Mouse (Mus musculus) NIH3T3 (cell line): ENCODE measurements around the gene Clstn2.
A peak's percentile ranks its signal among the peaks of the same experiment; 100 is the strongest.

ENCODE experiments used
- DNase-seq: peaks from one replicate; pipeline ENCODE4 v3.0.0-alpha.2; 2012; ENCODE audit warnings: low read depth

Clstn2 gene

DNA sequence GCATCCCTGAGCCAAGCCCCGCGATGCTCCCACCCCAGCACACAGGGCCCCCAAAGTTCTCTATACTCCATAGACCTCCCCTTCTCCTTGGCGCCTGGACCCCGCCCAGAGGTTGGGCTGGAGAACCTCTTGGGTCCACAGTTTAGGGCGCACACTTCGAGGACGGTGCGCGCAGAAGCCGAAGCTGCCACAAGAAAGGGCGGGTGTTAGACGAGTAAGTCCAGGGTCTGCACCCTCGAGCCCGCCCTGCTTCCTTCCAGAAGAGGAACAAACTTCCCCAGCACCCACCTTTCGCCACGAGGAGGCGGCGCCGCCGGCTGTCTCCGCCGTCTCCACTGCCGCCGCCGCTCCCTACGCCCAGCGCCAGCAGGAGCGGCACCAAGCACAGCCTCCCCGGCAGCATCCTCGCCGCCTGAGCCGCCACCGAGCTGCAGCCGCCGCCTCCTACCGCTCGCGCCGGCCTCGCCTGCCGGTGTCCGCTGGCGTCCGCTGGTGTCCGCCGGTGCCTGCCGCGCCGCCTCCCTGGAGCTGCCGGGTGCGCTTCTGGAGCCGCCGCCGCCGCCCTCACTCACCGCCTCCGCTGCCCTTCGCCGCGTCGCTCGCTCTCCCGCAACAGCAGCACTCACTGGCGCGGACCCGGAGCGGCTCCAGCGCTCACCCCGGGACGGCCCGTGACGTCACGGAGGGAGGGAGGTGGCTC lies at the start of gene Clstn2:
Clstn2 (minus strand) TSS at position 609 of the 700 bp plus-strand sequence.
- DNase-seq = no peak

DNA sequence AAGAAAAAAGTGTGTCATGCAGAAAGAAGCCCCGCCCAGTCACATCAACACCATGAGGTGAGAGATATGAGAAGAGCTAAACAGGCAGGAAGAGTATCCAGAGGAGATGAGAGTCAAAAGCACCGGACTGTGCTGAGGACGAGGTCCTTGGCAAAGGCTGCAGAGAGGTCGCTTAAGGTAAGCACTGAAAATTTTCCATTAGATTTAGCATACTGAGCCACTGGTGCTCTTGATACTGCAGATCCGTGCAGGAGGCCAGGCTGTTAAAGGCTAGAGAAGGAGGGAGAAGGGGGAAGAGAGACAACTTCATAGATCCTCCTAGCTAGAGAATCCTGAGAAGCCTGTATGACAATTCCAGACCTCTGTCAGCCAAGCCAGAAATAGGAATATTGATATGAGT lies 34.8 kb upstream of the Clstn2 start:
- no peak for DNase-seq

DNA sequence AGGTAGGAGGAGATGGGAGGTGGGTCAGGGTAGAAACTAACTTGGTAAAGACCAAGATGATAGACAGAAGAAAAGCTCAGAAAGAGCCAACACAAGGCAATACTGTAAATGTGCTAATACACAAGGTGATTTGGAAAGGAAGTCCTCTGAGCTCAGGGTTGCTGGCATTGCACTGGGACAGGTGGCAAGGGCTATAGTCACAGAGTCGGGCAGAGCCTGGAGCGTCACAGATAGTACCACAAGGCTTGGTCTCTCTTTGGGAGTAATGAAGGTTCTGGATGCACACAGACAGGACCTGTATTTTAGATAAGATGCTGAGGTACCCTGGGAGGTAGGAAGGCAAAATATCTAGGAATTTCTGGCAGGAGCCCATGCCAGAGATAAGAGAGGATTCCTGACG lies 28.7 kb upstream of the Clstn2 start:
- no peak for DNase-seq

DNA sequence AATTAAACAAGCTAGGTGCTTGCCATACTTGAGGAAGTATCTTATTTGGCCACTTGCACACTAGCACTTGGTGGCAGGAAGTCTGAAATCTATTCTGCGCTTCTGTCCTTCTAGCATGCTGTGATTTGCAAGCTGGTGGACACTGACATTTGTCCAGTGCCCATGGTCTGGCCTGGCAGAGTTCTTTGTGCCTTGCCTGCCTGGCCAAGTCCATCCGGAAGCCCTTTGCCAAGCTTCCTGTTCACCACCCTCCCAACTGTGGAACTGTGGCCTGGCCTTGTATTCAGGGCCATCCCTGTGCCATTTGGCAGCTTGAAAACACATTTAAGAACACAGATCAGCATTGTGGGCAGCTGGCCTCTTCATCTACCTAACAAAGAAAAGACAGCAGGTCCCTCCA lies 24.3 kb upstream of the Clstn2 start:
- DNase-seq = no peak

DNA sequence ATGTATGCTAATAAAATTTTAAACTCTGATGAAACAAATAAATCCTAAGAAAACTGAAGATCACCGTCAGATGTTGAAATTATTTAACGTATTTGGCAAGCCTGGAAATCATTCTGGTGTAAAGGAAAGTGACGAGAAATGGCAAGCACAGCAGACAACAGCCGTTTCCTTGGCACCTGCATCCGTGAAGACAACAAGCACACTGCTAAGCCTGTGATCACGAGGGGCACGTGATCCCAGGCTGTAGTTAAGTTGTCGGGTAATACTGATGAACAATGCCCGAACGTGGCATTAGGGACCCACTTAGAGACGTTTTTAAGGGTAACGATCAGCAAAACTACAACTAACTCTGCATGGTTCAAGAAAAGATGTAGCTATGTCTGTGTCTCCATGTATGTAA lies 18.4 kb upstream of the Clstn2 start:
- DNase-seq = no peak

DNA sequence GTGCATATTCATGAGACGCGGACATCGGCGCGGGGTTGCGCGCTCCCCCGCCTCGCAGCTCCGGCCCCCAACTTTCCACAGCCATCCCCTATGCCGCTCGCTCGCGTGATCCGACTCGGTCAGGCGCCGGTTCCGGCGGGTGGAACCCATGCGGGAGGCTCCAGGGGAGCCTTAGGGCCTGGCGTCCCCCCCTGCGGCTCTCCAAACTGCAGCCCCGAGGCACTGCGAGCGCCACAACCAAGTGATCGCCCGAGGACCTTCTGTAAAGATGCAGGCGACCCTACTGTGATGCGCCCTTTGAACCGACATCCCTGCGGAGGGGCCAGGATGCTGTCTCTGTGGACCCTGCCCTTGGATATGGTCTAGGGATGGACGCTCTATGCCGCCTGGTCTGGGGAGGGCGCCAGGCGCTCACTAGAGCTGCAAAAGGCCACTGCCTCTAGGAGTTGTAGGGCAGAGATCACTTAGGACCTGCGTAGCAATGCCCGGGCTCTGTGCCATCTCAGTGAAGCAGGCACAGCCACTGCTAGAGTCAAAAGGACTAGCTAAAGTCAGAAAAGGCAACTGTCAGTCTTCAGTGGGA lies 383 bp upstream of the Clstn2 start:
- DNase-seq = no peak

DNA sequence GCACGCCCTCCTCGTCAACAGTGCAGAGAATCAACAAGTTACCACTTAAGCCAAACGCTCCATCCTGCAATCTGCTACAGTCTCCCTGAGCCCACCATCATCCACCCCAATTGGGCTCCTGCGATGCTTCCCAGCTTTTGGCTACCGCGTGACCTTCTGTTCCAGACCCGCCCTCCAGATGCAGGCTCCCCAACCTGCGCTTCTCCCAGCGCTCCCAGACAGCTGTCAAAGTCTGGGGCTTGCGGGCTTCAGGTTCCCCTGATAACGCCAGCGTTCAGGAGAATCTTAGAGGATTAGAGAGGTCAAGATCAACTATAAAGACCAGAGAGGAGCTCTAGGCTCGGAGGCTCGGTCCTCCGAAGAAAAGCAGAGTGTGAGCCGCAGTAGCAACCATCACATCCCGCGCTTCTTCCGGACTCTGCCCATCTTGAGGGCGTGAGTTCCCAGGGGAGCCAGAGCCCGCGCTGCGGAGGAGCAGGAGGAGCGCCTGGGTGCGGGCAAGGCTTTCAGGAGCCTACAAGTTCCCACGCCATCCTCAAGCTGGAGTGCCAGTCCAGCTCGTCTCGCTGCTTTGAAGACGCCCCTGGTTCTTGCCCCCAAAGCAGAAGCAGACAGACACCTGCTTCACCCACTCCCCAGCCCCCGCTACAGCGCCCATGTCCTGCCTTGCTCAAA lies 946 bp downstream of the Clstn2 start:
- DNase-seq = no peak

DNA sequence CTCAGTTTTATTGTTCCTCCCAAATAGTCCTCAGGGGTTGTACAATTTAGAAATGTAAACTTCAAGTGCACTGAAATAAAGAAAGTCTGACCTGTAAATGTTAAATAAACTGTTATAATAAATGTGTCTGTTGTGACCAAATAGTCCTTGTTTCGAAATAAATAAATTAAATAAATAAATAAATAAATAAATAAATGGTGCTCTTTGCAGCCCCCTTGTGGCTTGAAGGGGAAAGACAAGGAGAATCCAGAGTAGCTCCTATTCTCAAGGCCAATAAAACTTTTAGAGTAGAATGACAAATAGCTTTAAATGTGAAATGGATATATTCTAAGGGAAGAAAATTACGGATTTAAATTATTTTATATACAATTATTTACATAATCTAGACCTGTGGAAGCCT lies 2.3 kb downstream of the Clstn2 start:
- DNase-seq = no peak

DNA sequence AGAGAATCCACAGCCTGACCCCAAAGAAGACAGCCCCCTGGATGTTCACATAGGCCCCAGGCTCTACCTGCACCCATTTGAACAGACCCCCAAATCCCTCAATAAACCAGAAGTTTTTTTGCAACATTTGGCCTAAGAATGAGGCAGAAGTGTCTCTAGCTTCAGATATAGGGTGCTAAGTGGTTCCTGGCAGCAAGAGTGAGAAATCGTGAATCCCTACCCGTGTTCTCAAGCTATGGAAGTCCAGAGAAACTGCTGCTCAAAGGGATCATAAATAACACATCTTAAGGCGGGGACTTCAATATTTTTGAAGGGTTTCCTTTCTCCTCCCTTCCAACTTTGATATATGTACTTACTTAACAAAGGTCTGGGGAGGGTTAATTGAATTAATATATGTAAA lies 7.4 kb downstream of the Clstn2 start:
- no peak for DNase-seq

DNA sequence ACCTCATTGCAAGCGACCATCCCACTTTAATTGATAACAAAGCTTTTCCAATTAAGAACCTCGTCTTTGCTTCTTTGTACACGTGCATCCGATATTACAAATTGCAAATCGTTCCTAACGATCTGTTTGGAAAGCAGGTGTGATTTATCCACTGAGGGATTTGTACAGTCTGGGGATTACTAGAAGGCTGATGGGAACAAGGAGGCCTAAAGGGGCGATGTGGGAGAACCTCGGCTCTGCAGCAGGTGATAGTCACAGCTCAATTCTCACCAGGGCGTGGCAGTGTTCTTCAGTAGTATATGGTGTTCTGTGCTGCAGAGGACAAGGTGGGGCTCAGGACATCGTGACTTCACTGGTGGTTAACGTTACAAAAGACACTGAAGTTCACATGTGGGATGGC lies 9.9 kb downstream of the Clstn2 start:
- no peak for DNase-seq

DNA sequence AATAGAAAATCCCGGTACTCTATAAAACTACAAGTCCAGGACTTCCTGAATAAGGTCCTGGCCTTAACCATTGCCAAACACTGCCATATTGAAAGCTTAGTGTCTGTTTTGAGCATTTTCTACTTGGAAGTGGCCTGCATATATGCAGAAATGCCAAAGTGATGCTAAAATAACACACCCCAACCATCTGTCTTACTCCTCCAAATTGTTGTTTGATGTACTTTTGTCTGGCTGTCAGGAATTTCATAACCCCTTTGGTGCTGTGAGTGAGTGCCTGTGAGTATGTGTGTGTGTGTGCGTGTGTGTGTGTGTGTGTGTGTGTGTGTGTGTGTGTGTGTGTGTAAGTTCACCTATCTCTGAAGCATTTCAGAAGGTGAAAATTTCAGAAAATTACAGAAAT lies 13.1 kb downstream of the Clstn2 start:
- DNase-seq = no peak

DNA sequence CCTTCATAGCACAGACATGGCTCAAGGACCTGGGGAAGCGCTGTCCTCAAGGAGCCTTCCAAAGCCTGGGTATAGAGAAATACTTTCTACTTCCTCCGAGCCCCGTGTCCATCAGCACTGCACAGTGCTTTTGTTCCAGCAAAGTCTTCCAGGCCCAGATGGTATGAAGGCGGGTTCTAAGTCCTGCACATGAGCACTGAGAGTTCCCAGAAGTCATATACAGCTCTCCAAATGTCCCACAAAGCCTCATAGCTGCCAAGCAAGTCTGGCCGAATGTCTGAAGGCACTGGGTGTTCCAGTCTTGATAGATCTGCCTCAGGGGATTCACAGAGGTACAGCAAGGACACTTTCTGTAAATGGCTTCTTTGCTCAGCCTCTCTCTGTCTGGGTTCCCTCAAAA lies 14.3 kb downstream of the Clstn2 start:
- DNase-seq = no peak

DNA sequence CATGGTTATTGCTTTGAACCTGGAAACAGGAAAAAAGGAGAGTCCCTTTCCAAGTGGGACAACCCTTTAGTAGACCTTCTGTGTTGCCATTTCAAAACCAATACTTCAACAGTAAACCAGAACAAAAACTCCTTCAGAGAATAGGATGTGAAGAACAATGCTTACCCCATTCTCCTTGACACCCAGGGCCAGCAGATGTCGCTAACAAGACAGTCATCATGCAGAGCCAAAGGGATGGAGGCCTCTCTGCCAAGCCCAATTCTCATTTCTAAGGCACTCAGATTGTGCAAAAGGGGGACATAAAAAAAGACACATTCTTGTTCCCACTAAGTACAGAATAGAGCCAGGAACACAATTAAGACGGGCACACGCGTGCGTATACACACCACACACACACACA lies 16.4 kb downstream of the Clstn2 start:
- no peak for DNase-seq

DNA sequence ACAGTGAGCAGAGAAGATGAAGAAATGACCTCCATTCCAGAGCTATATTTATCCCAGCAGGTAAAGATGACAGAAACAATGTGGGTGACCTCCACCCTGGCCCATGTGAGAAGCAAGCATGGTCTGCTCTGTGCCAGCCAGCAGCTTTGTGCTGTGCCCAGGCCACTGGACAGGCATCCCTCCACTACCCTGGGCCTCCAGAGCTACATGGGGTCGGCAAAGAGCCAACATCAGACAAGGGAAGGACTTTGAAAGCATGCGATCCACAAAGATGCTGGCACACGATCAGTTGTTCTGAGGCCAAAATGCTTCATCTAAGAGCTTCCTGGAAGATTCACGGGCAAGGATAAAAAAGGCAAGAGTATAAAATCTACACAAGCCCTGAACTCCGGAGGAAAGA lies 36.6 kb downstream of the Clstn2 start:
- DNase-seq = peak; percentile 2

DNA sequence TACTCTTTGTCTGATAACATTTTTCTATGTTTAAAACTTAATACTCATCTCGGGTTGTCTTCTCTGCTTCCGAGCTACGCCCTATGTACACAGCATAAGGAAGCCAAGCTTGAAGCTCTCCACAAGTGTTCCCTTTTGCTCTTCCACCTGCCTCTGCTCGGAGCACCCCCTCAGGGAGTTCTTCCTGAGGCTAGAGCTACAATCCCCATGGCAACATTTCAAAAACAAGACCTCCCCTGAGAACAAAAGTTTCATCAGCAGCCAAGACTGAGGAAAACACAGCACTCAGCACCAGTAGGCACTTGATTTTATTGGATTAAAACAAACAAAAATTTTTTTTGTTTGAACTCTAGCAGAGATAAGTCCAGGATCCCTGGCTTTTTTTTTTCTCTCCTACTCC lies 37.3 kb downstream of the Clstn2 start:
- DNase-seq = no peak

DNA sequence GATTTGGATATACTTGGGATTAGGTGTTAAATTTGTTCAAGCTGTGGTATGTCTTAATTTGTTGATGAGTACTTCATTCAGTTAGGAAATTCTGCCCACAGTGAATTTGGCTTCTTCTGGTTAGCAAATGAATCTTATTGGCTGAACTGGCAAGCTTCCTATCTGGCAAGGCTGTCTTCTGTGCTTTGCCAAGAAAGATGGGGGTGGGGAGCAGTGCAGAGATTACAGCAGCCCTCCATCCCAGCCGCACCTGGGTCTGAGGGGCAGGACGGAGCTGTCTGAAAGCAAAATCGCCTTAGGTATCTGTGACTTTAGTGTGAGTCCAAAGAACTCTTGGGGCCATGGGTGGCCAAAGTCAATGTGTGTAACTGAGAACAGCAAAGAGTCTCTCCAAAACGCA lies 40.9 kb downstream of the Clstn2 start:
- DNase-seq = no peak

DNA sequence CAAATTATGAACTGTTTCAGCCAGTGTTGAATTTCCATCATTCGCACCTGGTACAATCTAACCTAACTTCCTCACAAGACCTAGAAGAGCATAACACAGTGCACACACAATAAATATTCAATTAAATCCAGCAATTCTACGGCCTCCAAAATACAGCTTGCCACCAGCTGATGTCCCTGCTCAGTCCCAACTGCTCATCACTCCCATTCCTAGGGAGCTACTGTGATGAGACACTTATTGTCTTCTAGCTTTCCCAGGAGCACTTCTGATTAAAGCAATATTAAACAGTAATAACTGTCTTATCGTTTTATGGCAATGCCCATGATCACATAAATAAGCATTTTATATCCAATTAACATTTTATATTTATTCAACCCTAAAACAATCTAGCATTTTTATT lies 55.6 kb downstream of the Clstn2 start:
- no peak for DNase-seq

DNA sequence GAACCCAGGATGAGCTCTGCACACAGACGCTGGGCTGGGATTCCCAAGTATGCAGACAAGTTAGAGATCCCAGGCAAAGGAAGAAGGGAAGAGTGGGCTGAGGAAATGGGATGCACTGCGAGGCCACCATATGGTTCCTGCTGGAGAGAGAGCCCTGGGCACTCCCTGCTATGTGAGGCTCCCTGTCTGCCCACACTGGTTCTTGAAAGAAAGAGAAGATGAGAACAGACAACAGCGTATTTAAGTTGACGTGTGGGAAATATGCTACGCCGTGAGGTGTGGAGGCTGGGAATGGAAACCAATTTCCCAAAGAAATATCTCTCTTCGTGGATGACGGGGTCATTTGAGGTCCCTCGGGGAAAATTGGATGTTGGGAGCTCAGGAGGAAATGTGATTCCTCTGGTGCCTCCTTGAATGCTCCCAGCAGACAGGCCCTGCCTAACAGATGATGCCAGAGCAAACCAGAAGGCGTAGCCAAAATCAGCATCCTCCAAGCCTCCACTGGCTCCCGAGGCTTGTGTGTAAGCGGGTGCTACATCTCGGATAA lies 58.1 kb downstream of the Clstn2 start:
- no peak for DNase-seq

DNA sequence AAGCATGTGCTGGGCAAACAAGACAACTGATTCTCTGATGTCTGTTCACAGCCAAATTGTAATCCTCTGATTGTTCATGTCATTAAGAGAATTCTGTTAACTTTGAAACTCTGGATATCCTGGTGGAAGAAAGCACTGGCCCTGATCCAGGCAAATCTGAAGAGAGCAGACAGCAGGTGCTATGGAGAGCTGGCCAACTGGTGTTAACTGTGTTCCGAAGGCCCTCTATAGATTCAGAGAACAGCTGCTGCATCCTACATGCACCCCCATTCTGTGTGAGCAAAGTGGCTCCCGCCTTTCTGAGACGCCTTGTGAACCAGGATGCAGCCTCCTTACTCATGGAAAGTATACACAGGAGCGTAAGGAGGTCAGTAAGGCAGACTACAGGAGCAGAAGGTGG lies 66.3 kb downstream of the Clstn2 start:
- no peak for DNase-seq

DNA sequence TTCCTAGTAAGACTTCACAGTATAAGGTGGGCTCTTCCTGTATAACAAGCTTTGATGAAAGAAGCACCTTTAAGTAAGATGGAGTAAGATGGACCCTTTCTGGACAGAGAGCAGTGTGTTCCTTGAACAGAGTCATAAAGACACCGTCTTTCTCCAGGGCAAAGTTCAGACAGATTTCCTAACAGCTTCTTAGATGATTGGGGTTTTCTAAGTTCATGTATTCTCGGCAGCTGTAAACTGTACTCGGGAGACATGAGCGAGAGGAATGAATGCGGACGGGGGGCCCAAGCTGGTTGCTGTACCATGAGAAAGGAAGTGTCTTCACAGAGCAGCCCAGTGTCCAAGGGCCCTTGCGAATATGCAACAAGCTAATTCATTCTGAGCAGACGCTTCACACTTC lies 75.5 kb downstream of the Clstn2 start:
- no peak for DNase-seq

DNA sequence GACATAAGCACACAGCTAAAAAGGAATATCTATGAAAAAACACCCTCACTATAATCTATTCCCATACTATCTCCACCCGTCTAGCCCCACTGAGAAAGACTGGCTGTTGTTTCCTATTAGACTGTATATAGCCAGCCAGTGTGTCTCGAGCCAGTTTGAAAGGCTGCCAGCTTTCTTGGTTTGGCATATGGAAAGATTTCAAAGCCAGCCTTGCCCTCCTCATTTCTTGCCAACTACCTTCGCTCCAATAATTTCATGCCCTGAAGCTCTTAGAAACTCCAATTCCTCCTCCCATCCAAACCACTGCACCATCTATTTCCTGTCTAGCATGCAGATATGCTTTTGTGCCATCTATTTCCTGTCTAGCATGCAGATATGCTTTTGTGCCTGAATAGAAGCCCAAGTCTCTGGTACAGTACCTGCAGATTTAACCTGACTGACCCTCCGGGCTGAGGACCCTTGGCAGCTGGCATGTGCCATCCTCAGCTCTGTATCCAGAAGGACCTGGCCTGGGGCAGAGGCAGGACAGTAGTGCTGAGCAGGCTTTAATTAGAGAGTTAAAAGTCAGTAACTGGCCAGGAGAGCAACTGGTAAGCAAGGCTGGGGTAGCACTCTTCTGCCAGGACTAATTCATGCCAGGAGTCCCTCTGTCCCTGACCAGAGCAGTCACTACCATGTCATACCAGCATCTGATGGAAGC lies 76.4 kb downstream of the Clstn2 start:
- DNase-seq = no peak

DNA sequence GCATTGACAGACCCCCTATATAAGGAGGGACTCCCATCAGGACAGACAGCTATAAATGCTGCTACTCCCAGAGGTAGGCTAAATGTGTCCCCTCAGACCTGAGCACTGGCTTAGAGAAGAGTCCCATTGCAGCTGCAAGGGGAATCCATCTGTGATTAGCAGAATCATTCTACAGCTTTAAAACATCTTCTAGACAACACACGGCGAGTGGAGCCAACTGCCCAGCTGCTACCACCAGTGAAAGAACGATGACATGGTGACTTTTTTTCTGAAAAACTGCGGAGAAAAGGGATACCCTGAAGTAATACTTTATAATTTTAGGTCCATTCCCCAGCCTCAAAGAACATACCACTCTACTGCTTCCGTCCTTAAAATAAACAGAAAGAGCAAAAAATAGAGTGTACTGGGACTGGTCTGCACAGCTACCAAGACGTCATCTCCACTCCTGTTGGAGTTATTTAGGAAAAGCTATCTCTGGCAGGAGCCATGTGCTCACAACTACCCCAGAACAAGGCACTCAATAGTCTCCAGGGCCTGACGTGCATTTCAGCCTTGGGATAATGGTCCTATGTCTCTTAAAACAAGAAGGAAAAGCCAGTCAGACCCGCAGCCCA lies 79.1 kb downstream of the Clstn2 start:
- no peak for DNase-seq
